Mouse (Mus musculus): Measurements from ENCODE around the gene Donson. TPM values are rescaled to one million over a fixed set of nuclear protein-coding genes. Genes with fewer than 3 reads are reported as not detected.

The Donson gene
- polyA plus RNA-seq, 1 experiment from 2014 or later, result 22.1 TPM

- Histone ChIP-seq H3K36me3 (peaks cover 88% of the 10 kb centered on the region), H3K4me2 (replicated peaks) (no peak overlapping the region), H3K9ac (no peak overlapping the region), H3K4me1 (no peaks in the 10 kb centered on the region), H3K9me3 (no peaks in the 10 kb centered on the region), H3K27ac (no peak overlapping the region), H3K27me3 (no peaks in the 10 kb centered on the region), H3K4me3 (no peak overlapping the region)
- ATAC-seq (ENCODE audit: low FRiP score, low read depth), result no peak
- WGBS, result 83% methylated on average over 5 of the region's 5 CpGs
Measured at GRCm38 (mm10) chr16:91680656-91681055, 7.9 kb downstream of the Donson start.

GRCm38 (mm10) chr16:91678147-91678911, 10.2 kb downstream of the Donson start:
- no peak overlapping the region for H3K9ac ChIP-seq
- WGBS, result 94% methylated on average over 5 of the region's 5 CpGs
- no peaks in the 10 kb centered on the region for H3K27me3 ChIP-seq
- no peak for ATAC-seq (ENCODE audit: low FRiP score, low read depth)
- H3K4me2 ChIP-seq (replicated peaks), result no peak overlapping the region
- no peaks in the 10 kb centered on the region for H3K4me1 ChIP-seq
- H3K4me3 ChIP-seq, result no peak overlapping the region
- no peaks in the 10 kb centered on the region for H3K9me3 ChIP-seq
- H3K36me3 ChIP-seq, result peaks cover 83% of the 10 kb centered on the region
- no peak overlapping the region for H3K27ac ChIP-seq

GRCm38 (mm10) chr16:91674500-91674899, 14.1 kb downstream of the Donson start:
- 90% methylated on average over 4 of the region's 4 CpGs for WGBS
- Histone ChIP-seq H3K4me2 (replicated peaks) (no peak overlapping the region), H3K4me3 (no peak overlapping the region), H3K36me3 (peaks cover 85% of the 10 kb centered on the region), H3K9ac (no peak overlapping the region), H3K27me3 (no peaks in the 10 kb centered on the region), H3K9me3 (no peaks in the 10 kb centered on the region), H3K4me1 (no peaks in the 10 kb centered on the region), H3K27ac (no peak overlapping the region)
- ATAC-seq (ENCODE audit: low FRiP score, low read depth), result no peak

GRCm38 (mm10) chr16:91663795-91664194, 24.8 kb downstream of the Donson start:
- Histone ChIP-seq H3K4me1 (no peaks in the 10 kb centered on the region), H3K27me3 (no peaks in the 10 kb centered on the region), H3K27ac (no peak overlapping the region), H3K36me3 (peaks cover 82% of the 10 kb centered on the region), H3K4me3 (no peak overlapping the region), H3K4me2 (replicated peaks) (no peak overlapping the region), H3K9ac (no peak overlapping the region), H3K9me3 (peaks cover 11% of the 10 kb centered on the region)
- WGBS, result 93% methylated on average over 3 of the region's 3 CpGs
- ATAC-seq (ENCODE audit: low FRiP score, low read depth), result no peak

GRCm38 (mm10) chr16:91662336-91662735, 26.2 kb downstream of the Donson start:
- WGBS, result 95% methylated on average over 16 of the region's 16 CpGs
- Histone ChIP-seq H3K4me3 (no peak overlapping the region), H3K9ac (no peak overlapping the region), H3K36me3 (peaks cover 90% of the 10 kb centered on the region), H3K27me3 (no peaks in the 10 kb centered on the region), H3K4me2 (replicated peaks) (no peak overlapping the region), H3K9me3 (peaks cover 11% of the 10 kb centered on the region), H3K27ac (no peak overlapping the region), H3K4me1 (no peaks in the 10 kb centered on the region)
- ATAC-seq (ENCODE audit: low FRiP score, low read depth), result no peak

GRCm38 (mm10) chr16:91661397-91661796, 27.2 kb downstream of the Donson start:
- no peaks in the 10 kb centered on the region for H3K27me3 ChIP-seq
- no peak for ATAC-seq (ENCODE audit: low FRiP score, low read depth)
- H3K9me3 ChIP-seq, result peaks cover 11% of the 10 kb centered on the region
- peaks cover 90% of the 10 kb centered on the region for H3K36me3 ChIP-seq
- no peaks in the 10 kb centered on the region for H3K4me1 ChIP-seq
- H3K27ac ChIP-seq, result no peak overlapping the region
- H3K4me2 ChIP-seq (replicated peaks), result no peak overlapping the region
- 84% methylated on average over 1 of the region's 1 CpGs for WGBS
- no peak overlapping the region for H3K4me3 ChIP-seq
- H3K9ac ChIP-seq, result no peak overlapping the region

GRCm38 (mm10) chr16:91659798-91660197, 28.8 kb downstream of the Donson start:
- Histone ChIP-seq H3K4me2 (replicated peaks) (no peak overlapping the region), H3K4me3 (no peak overlapping the region), H3K27me3 (no peaks in the 10 kb centered on the region), H3K27ac (no peak overlapping the region), H3K4me1 (no peaks in the 10 kb centered on the region), H3K9me3 (peaks cover 11% of the 10 kb centered on the region), H3K36me3 (peaks cover 90% of the 10 kb centered on the region), H3K9ac (no peak overlapping the region)
- WGBS, result 97% methylated on average over 20 of the region's 20 CpGs
- no peak for ATAC-seq (ENCODE audit: low FRiP score, low read depth)

GRCm38 (mm10) chr16:91658471-91658870, 30.1 kb downstream of the Donson start:
- Histone ChIP-seq H3K9me3 (peaks cover 11% of the 10 kb centered on the region), H3K9ac (no peak overlapping the region), H3K36me3 (peaks cover 92% of the 10 kb centered on the region), H3K4me2 (replicated peaks) (no peak overlapping the region), H3K27ac (no peak overlapping the region), H3K4me3 (no peak overlapping the region), H3K4me1 (no peaks in the 10 kb centered on the region), H3K27me3 (no peaks in the 10 kb centered on the region)
- WGBS, result 92% methylated on average over 5 of the region's 5 CpGs
- no peak for ATAC-seq (ENCODE audit: low FRiP score, low read depth)

- ATAC-seq (ENCODE audit: low FRiP score, low read depth), result no peak
- H3K4me3 ChIP-seq, result no peak overlapping the region
- H3K27me3 ChIP-seq, result no peaks in the 10 kb centered on the region
- peaks cover 86% of the 10 kb centered on the region for H3K36me3 ChIP-seq
- H3K4me2 ChIP-seq (replicated peaks), result no peak overlapping the region
- WGBS, result 97% methylated on average over 17 of the region's 17 CpGs
- H3K27ac ChIP-seq, result no peak overlapping the region
- 0 out of 2 replicates have a peak, but pooled peaks cover 2% of the 10 kb centered on the region for H3K4me1 ChIP-seq
- peaks cover 11% of the 10 kb centered on the region for H3K9me3 ChIP-seq
- H3K9ac ChIP-seq, result no peak overlapping the region
Measured at GRCm38 (mm10) chr16:91657285-91657684, 31.3 kb downstream of the Donson start.

- Histone ChIP-seq H3K4me1 (peaks cover 2% of the 10 kb centered on the region), H3K4me2 (replicated peaks) (no peak overlapping the region), H3K36me3 (peaks cover 82% of the 10 kb centered on the region), H3K9me3 (peaks cover 11% of the 10 kb centered on the region), H3K27me3 (no peaks in the 10 kb centered on the region), H3K9ac (no peak overlapping the region), H3K4me3 (no peak overlapping the region), H3K27ac (no peak overlapping the region)
- ATAC-seq (ENCODE audit: low FRiP score, low read depth), result no peak
- 100% methylated on average over 9 of the region's 9 CpGs for WGBS
Measured at GRCm38 (mm10) chr16:91655285-91655684, 33.3 kb downstream of the Donson start.

GRCm38 (mm10) chr16:91652191-91652590, 36.4 kb downstream of the Donson start:
- H3K4me1 ChIP-seq, result peaks cover 11% of the 10 kb centered on the region
- no peak for ATAC-seq (ENCODE audit: low FRiP score, low read depth)
- H3K9ac ChIP-seq, result no peak overlapping the region
- no peaks in the 10 kb centered on the region for H3K27me3 ChIP-seq
- H3K4me2 ChIP-seq (replicated peaks), result no peak overlapping the region
- WGBS, result 88% methylated on average over 3 of the region's 3 CpGs
- H3K36me3 ChIP-seq, result peaks cover 51% of the 10 kb centered on the region
- no peaks in the 10 kb centered on the region for H3K9me3 ChIP-seq
- no peak overlapping the region for H3K27ac ChIP-seq
- no peak overlapping the region for H3K4me3 ChIP-seq

GRCm38 (mm10) chr16:91649781-91650180, 38.8 kb downstream of the Donson start:
- Histone ChIP-seq H3K36me3 (peaks cover 27% of the 10 kb centered on the region), H3K9me3 (no peaks in the 10 kb centered on the region), H3K9ac (no peak overlapping the region), H3K4me2 (replicated peaks) (peak overlapping the region; percentile 40; the same call in 1 of the 2 replicates), H3K4me3 (no peak overlapping the region), H3K27me3 (no peaks in the 10 kb centered on the region), H3K4me1 (peaks cover 18% of the 10 kb centered on the region), H3K27ac (no peak overlapping the region)
- ATAC-seq (ENCODE audit: low FRiP score, low read depth), result no peak

- Histone ChIP-seq H3K4me3 (peak overlapping the region; percentile 75), H3K9ac (peak overlapping the region; percentile 51), H3K27ac (no peak overlapping the region), H3K4me1 (peaks cover 19% of the 10 kb centered on the region), H3K4me2 (replicated peaks) (peak overlapping the region; percentile 87), H3K27me3 (no peaks in the 10 kb centered on the region), H3K36me3 (peaks cover 22% of the 10 kb centered on the region), H3K9me3 (no peaks in the 10 kb centered on the region)
- ATAC-seq (ENCODE audit: low FRiP score, low read depth), result no peak
- WGBS, result 68% methylated on average over 3 of the region's 3 CpGs
Measured at GRCm38 (mm10) chr16:91649246-91649645, 39.3 kb downstream of the Donson start.
